Mouse (Mus musculus): ENCODE measurements around the gene Med12l.

The Med12l gene

DNA sequence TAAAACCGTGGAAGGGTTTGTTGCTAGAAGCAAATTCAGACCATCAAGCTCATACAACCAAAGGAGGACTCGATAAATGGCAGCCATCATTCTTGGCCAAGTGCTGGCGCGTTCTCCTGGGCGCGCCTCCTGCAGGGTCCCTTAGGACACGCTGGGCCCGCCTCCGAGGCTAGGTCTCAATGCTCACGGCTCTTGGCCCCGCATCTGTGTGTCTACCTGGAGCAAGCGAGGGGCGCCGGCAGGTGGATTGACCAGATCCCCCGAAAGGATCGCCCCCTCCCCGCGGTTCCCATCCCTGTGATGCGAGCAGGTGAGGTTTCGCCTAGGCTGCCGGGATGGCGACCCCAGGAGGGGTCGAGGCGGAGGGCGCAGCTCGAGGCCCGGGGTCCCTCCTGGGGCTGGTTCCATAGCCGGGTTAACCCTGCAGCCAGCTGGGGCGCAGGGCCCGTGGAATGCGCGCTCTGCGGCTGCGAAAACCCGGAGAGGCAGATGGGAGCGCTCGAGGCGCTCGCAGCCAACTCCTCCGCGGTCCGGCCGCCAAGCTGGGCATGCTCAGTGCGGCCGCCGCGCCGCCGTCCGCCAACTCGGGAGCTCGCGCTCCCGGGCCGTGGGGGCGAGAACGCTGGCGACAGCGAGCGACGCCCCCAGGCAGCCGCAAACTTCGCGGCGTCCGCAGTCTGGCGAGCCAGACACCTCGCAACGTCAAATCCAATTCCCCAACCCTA, at the start of gene Med12l:
Gene Med12l (plus strand): TSS at position 555 of the 725 bp plus-strand sequence.
- no peak for DNase-seq (ENCODE audit: low read depth)

DNA sequence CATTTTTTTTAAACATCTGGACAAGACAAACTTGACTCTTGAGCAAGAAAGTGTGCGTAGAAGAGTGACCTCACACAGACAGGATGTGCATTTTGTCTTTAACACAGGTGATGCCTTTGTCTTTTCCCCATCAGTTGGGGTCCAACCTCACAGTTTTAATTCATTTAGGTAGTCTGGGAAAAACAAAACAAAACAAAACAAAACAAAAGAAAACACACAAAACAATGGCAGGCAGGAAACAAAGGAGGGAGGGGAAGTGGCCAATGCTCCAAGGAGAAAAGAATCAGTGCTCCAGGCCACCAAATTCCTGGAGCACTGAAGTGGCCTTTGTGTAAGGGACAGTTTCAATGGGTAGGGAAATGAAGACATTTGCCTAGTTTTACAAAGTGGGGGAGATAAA, 44.5 kb upstream of the Med12l start:
- no peak for DNase-seq (ENCODE audit: low read depth)

GRCm38 (mm10) chr3:58977413-58977812, 28.2 kb upstream of the Med12l start:
- DNase-seq (ENCODE audit: low read depth), result no peak

GRCm38 (mm10) chr3:58977906-58978622, 27.6 kb upstream of the Med12l start:
- no peak for DNase-seq (ENCODE audit: low read depth)

GRCm38 (mm10) chr3:58980579-58980978, 25.0 kb upstream of the Med12l start:
- no peak for DNase-seq (ENCODE audit: low read depth)

DNA sequence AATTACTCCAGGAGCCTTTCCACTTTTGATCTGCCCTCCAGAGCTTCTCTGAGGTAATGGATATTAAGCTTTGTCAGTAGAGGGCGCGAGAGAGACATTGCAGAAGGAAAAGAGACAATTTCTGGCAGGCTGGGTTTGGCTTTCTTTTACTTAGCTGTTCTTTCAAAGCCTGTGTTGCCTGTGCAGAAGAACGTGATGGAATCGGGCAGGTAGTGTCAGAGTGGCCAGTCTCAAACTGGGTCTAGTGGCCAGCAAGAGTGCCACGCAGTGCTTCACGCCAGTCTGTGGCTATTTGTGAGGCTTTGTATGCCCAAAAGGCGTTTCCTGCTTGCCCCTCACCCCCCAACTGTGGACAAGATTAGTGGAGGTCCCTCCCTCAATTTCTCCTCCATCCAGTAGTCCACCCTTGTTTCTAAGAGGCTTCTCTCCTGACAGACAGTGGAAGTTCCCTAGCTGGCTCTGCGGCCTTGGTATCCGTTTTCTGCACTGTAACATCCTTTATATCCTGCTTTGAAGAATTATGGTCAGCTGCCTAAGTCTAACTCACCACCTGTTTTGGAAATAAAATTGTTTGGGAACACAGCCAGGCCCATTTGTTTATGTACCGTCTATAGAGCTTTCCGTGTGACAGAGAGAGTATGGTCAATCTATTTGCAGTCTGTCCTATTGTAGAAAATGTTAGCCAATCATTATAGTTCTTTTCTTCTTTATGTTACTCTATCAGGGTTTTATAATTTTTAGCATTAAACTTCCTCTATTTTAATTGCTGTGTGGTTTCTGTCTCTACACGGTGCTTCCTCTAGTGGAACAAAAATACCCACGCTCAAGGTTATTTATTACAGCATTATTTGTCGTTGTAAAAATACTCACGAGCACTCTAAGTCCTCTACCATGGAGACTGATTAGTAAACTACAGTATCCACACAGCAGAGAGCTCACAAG, 22.5 kb upstream of the Med12l start:
- DNase-seq (ENCODE audit: low read depth), result peak; percentile 63

DNA sequence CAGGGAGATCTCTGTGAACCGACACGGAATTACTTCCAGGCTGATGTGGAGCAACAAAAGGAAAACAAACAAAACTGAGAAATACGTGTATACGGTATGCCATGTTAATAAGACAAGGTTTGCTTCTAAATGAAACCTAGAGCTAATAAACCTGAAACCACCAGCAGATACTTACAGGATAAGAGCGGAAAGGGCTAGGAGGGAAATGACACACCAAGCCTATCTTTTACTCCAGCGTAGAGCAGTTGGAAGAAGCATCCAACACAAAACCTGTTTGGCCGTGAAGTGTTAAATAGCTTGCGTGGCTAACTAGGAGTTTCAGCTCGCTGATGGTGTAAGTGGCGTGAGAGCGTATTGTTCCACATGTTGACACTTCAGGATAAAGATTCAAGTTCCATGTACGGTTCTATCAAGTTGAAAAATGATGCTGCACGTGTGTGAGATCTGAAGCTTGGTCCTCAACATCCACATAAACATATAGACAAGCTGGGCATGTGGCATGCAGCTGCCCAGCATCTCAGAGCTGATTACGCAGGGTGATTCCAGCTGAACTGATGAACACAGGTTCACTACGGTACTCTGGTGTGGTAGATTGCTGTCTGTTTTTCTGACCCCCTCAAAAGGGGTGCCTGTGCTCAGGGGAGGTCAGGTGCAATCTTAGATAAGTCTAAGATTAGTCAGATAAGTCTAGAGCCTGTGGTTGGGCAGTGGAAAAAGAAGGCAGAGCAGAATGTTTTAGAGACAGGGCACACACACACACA, 21.6 kb upstream of the Med12l start:
- DNase-seq (ENCODE audit: low read depth), result no peak

GRCm38 (mm10) chr3:58985816-58986215, 19.8 kb upstream of the Med12l start:
- no peak for DNase-seq (ENCODE audit: low read depth)

- no peak for DNase-seq (ENCODE audit: low read depth)
These were observed 16.3 kb upstream of the Med12l start for GRCm38 (mm10) chr3:58989374-58989773.

- DNase-seq (ENCODE audit: low read depth), result no peak
These were observed 15.1 kb upstream of the Med12l start for GRCm38 (mm10) chr3:58990556-58990955.

- no peak for DNase-seq (ENCODE audit: low read depth)
These were observed 13.5 kb upstream of the Med12l start for GRCm38 (mm10) chr3:58992122-58992521.

- no peak for DNase-seq (ENCODE audit: low read depth)
These were observed 12.0 kb upstream of the Med12l start for GRCm38 (mm10) chr3:58993619-58994018.

DNA sequence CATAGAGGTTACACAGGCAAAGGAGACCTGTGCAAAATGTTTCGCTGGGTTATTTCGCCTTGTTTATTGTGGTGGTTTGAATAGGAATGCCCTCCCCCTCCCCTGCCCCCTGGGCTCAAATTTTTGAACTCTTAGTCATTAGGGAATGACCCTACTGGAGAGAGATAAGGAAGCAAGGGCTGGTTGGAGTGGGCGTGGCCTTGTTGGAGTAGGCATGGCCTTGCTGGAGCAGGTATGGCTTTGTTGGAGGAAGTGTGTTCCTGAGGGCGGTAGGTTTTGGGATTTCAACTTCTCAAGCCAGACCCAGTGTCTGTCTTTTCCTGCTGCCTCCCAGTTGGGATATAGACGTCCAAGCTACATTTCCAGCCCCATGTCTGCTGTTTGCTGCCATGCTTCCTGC, 1.9 kb upstream of the Med12l start:
- no peak for DNase-seq (ENCODE audit: low read depth)

- no peak for DNase-seq (ENCODE audit: low read depth)
These were observed 538 bp downstream of the Med12l start for GRCm38 (mm10) chr3:59005996-59006730.

- no peak for DNase-seq (ENCODE audit: low read depth)
These were observed 1.3 kb downstream of the Med12l start for GRCm38 (mm10) chr3:59006731-59007441.

- no peak for DNase-seq (ENCODE audit: low read depth)
These were observed 4.7 kb downstream of the Med12l start for GRCm38 (mm10) chr3:59010276-59010675.

GRCm38 (mm10) chr3:59015698-59016412, 10.2 kb downstream of the Med12l start:
- DNase-seq (ENCODE audit: low read depth), result no peak

GRCm38 (mm10) chr3:59016501-59016900, 10.9 kb downstream of the Med12l start:
- DNase-seq (ENCODE audit: low read depth), result no peak

DNA sequence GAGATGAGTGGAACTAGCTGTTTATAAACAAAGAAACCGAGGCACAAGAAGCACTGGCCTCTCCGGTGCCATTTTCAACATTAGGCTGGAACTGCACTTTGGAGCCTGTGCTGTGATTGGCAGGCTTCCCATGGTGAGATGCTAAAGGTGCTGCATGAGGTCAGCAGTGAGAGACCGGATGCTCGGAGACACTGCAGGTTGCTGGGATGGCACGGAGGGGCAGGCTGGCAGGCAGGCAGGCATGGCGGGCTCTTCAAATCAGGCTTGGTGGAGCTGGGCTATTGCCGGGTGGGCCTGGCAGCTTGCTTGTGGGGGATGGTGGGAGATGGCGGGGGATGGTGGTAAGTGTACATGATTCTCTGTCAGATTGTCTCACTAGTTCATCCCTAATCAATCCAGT, 15.6 kb downstream of the Med12l start:
- no peak for DNase-seq (ENCODE audit: low read depth)

GRCm38 (mm10) chr3:59022251-59022650, 16.6 kb downstream of the Med12l start:
- no peak for DNase-seq (ENCODE audit: low read depth)
